Mouse (Mus musculus) CH12.LX (cell line): ENCODE data around the gene Hmcn1. TPM values are rescaled to one million over a fixed set of nuclear protein-coding genes. Genes with fewer than 3 reads are reported as not detected.

ENCODE experiments used
- DNase-seq: peaks from one replicate; pipeline ENCODE4 v3.0.0-alpha.2; 2013; ENCODE audit errors: extremely low read depth
- H3K27ac ChIP-seq: 2 replicates; pipeline ENCODE4 v1.5.1; 2012; ENCODE audit warnings: low read depth, mild to moderate bottlenecking, control low read depth, moderate library complexity; ENCODE audit not compliant: insufficient read depth
- H3K27me3 ChIP-seq: replicated peaks from 2 replicates; pipeline ENCODE3; 2012; ENCODE audit warnings: inconsistent platforms
- H3K36me3 ChIP-seq, 2 experiments: replicated peaks in 1 of 2; 2 replicates each; pipeline versions ENCODE3 to v1.6.1; 2012; ENCODE audit warnings: inconsistent platforms in 1 of 2, low read length in 1 of 2, mild to moderate bottlenecking in 1 of 2, mixed read lengths in 1 of 2, moderate library complexity in 1 of 2; ENCODE audit not compliant: control insufficient read depth in 1 of 2, insufficient read depth in 1 of 2
- H3K4me1 ChIP-seq, 2 experiments: 2 replicates each; pipeline ENCODE4 v1.6.1; 2012; ENCODE audit warnings: inconsistent platforms in 1 of 2, moderate library complexity in 1 of 2; ENCODE audit not compliant: insufficient read depth in 2 of 2, control insufficient read depth in 1 of 2
- H3K4me2 ChIP-seq: 2 replicates; pipeline ENCODE4 v1.6.1; 2012; ENCODE audit warnings: low read depth, mild to moderate bottlenecking, control low read depth; ENCODE audit not compliant: poor library complexity, insufficient read depth, severe bottlenecking
- H3K4me3 ChIP-seq, 3 experiments: fragments of 150-350 bp in 1 of 3; sonication (generic) in 1 of 3; replicated peaks in 1 of 3; 2 replicates each; pipeline versions ENCODE3 to v1.5.1; 2011 to 2012; ENCODE audit warnings: low read depth in 2 of 3, low read length in 2 of 3, mild to moderate bottlenecking in 2 of 3, moderate library complexity in 2 of 3, control low read depth in 1 of 3, improper control_type of control experiment in 1 of 3, inconsistent platforms in 1 of 3, mixed read lengths in 1 of 3; ENCODE audit not compliant: poor library complexity in 1 of 3
- H3K79me2 ChIP-seq: replicated peaks from 2 replicates; pipeline ENCODE4 v1.6.1; 2012; ENCODE audit warnings: mild to moderate bottlenecking, moderate library complexity; ENCODE audit not compliant: control insufficient read depth, poor library complexity, insufficient read depth, severe bottlenecking; ENCODE audit errors: extremely low read depth
- H3K9ac ChIP-seq: 2 replicates; pipeline ENCODE4 v1.6.1; 2012; ENCODE audit warnings: low read depth, mild to moderate bottlenecking, control low read depth, moderate library complexity; ENCODE audit not compliant: insufficient read depth
- H3K9me3 ChIP-seq: replicated peaks from 2 replicates; pipeline ENCODE3; 2012; ENCODE audit warnings: low read length, inconsistent platforms, mixed read lengths
- BHLHE40 ChIP-seq: IDR thresholded peaks from 2 replicates; pipeline ENCODE4 v1.6.1; 2011; ENCODE audit warnings: mild to moderate bottlenecking, low read depth, low read length, improper control_type of control experiment
- CHD1 ChIP-seq: IDR thresholded peaks from 2 replicates; pipeline ENCODE4 v1.6.1; 2012; ENCODE audit warnings: low read depth, low read length, improper control_type of control experiment, inconsistent platforms
- CTCF ChIP-seq, 2 experiments: IDR thresholded peaks in 1 of 2; conservative IDR thresholded peaks in 1 of 2; 2 replicates each; pipeline ENCODE4 v1.5.1; 2011 to 2012; ENCODE audit warnings: low read depth in 2 of 2, low read length in 2 of 2, improper control_type of control experiment in 1 of 2, inconsistent platforms in 1 of 2, mild to moderate bottlenecking in 1 of 2, moderate library complexity in 1 of 2
- E2F4 ChIP-seq: IDR thresholded peaks from 2 replicates; pipeline ENCODE4 v1.6.1; 2011; ENCODE audit warnings: low read depth, low read length, improper control_type of control experiment; ENCODE audit not compliant: insufficient replicate concordance
- ETS1 ChIP-seq: conservative IDR thresholded peaks from 2 replicates; pipeline ENCODE4 v1.6.1; 2012; ENCODE audit warnings: low read depth, mild to moderate bottlenecking, inconsistent platforms, low read length, improper control_type of control experiment, moderate library complexity
- GABPA ChIP-seq: IDR thresholded peaks from 2 replicates; pipeline ENCODE4 v1.6.1; 2012; ENCODE audit warnings: low read depth, low read length, improper control_type of control experiment, inconsistent platforms; ENCODE audit not compliant: insufficient replicate concordance
- IRF4 ChIP-seq: IDR thresholded peaks from 2 replicates; pipeline ENCODE4 v1.6.1; 2014; ENCODE audit warnings: low read depth, mild to moderate bottlenecking, inconsistent platforms, low read length, improper control_type of control experiment
- JUN ChIP-seq: IDR thresholded peaks from 2 replicates; pipeline ENCODE4 v1.6.1; 2011; ENCODE audit warnings: low read depth, mild to moderate bottlenecking, low read length, improper control_type of control experiment, moderate library complexity; ENCODE audit not compliant: insufficient read depth
- MAFK ChIP-seq: IDR thresholded peaks from 2 replicates; pipeline ENCODE4 v1.6.1; 2011; ENCODE audit warnings: low read length, improper control_type of control experiment; ENCODE audit not compliant: insufficient replicate concordance
- MAX ChIP-seq: IDR thresholded peaks from 2 replicates; pipeline ENCODE4 v1.6.1; 2011; ENCODE audit warnings: low read length, improper control_type of control experiment
- MAZ ChIP-seq: IDR thresholded peaks from 2 replicates; pipeline ENCODE4 v1.6.1; 2012; ENCODE audit warnings: low read depth, mild to moderate bottlenecking, inconsistent platforms, low read length, improper control_type of control experiment, moderate library complexity
- MXI1 ChIP-seq: IDR thresholded peaks from 2 replicates; pipeline ENCODE4 v1.6.1; 2011; ENCODE audit warnings: mild to moderate bottlenecking, low read depth, low read length, improper control_type of control experiment
- MYC ChIP-seq: IDR thresholded peaks from 2 replicates; pipeline ENCODE4 v1.6.1; 2011; ENCODE audit warnings: low read depth, mild to moderate bottlenecking, improper control_type of control experiment, low read length
- PAX5 ChIP-seq: IDR thresholded peaks from 2 replicates; pipeline ENCODE4 v1.6.1; 2012; ENCODE audit warnings: low read length, inconsistent platforms, mixed read lengths
- POLR2AphosphoS2 ChIP-seq: IDR thresholded peaks from 2 replicates; pipeline ENCODE4 v1.6.1; 2011; ENCODE audit warnings: low read depth, low read length, improper control_type of control experiment
- RCOR1 ChIP-seq: conservative IDR thresholded peaks from 2 replicates; pipeline ENCODE4 v1.6.1; 2012; ENCODE audit warnings: low read depth, mild to moderate bottlenecking, inconsistent platforms, low read length, improper control_type of control experiment
- SIN3A ChIP-seq: IDR thresholded peaks from 2 replicates; pipeline ENCODE4 v1.6.1; 2012; ENCODE audit warnings: low read length, improper control_type of control experiment, inconsistent platforms
- UBTF ChIP-seq: IDR thresholded peaks from 2 replicates; pipeline ENCODE4 v1.6.1; 2012; ENCODE audit warnings: low read depth, mild to moderate bottlenecking, inconsistent platforms, low read length, improper control_type of control experiment, moderate library complexity
- USF2 ChIP-seq: conservative IDR thresholded peaks from 2 replicates; pipeline ENCODE4 v1.6.1; 2011; ENCODE audit warnings: low read depth, low read length, improper control_type of control experiment
- ZC3H11A ChIP-seq: IDR thresholded peaks from 2 replicates; pipeline ENCODE4 v1.6.1; 2012; ENCODE audit warnings: low read depth, mild to moderate bottlenecking, inconsistent platforms, low read length, improper control_type of control experiment
- ZKSCAN1 ChIP-seq: IDR thresholded peaks from 2 replicates; pipeline ENCODE4 v1.6.1; 2012; ENCODE audit warnings: low read depth, inconsistent platforms, low read length, improper control_type of control experiment, borderline replicate concordance
- ZNF384 ChIP-seq: IDR thresholded peaks from 2 replicates; pipeline ENCODE4 v1.6.1; 2012; ENCODE audit warnings: low read depth, low read length, improper control_type of control experiment, inconsistent platforms
- dilution Hi-C: fragments of 300-500 bp; cut with MboI; formaldehyde crosslinking; loops from 2 replicates; pipeline ENCODE4 v1.14.3; 2020; ENCODE audit warnings: low sequenced_read_pairs; ENCODE audit not compliant: extremely low pct_unique_long_range_greater_than_20kb, extremely low pct_ligation_motif_present
- in situ Hi-C: fragments of 300-500 bp; cut with MboI; formaldehyde crosslinking; loops from 3 replicates; pipeline ENCODE4 v1.14.3; 2019; ENCODE audit warnings: low sequenced_read_pairs, low pct_ligation_motif_present, low pct_unique_long_range_greater_than_20kb, mixed read lengths
- polyA plus RNA-seq: library from polyadenylated mRNA; unstranded; fragments of >175 nt; gene quantifications from 2 replicates; pipeline ENCODE4 v1.2.1, GENCODE M21; 2012; ENCODE audit warnings: low read depth; ENCODE audit not compliant: insufficient read length
- total RNA-seq, 2 experiments: library from RNA; depleted of rRNA; stranded (reverse); fragments of 300-350 nt in 1 of 2; fragments of >200 nt in 1 of 2; gene quantifications; 2 replicates each; pipeline ENCODE4 v1.2.3; 2012 to 2014

The Hmcn1 gene
- total and polyA plus RNA-seq, 3 experiments = under 0.01 to 0.04 (median 0.01) TPM

DNA sequence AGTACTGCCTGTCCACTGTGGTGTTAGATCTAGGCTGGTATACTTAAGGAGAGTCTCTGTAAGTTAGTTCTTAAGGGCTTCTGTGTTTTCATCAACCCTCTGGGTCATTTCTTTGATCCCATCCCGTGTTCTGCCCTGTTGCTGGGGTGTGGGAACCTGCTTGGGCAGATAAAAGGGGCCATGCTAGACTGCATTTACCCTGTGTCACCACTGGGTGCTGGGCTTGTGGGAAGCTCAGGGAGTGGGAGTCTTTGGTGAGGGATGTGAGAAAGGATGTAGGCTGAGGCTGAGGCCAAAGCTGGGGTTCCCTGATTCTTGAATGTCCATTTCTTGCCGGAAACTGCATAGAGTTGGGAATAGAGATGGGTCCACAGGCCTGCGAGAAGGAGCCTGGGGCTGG lies 436.6 kb downstream of the Hmcn1 start:
- H3K9ac ChIP-seq = no peak overlapping the region
- H3K4me1 ChIP-seq = no peaks in the 10 kb centered on the region
- H3K27ac ChIP-seq = no peak overlapping the region
- in situ Hi-C loops = no loop called here
- peak; percentile 17 for DNase-seq
- H3K36me3 ChIP-seq = no peaks in the 10 kb centered on the region
- TF ChIP-seq CTCF (conservative IDR thresholded peaks at IDR 0.05 in 1 of 2, IDR thresholded peaks at IDR 0.05 in 1 of 2; ENCODE audit: low read depth in 2 of 2, low read length in 2 of 2) (peak in 1 of 2 experiments; percentile 24; a peak in 3 of 4 replicates), E2F4 (no peak)
- no peaks in the 10 kb centered on the region for H3K79me2 ChIP-seq
- dilution Hi-C loops = no loop called here
- no peaks in the 10 kb centered on the region for H3K9me3 ChIP-seq
- H3K27me3 ChIP-seq = no peaks in the 10 kb centered on the region
- H3K4me3 ChIP-seq = no peak overlapping the region
- no peak overlapping the region for H3K4me2 ChIP-seq

DNA sequence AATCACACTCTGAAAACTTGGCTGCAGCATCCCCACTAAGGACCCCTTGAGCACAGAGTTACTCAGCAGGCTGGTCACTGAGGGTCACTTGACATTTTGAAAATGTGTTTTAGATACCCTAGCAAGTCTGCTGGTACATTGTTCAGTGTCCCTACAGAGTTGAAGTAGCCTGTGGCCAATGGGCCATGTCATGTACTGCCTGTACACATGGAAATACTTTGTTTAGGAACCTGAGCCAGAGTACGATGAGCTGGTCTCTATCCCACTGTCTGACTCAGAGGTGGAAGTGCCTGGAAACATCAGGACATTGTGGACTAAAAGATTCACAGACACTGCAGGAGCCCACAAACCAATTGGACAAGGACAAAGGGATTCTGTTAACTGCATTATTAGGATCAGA lies 441.8 kb downstream of the Hmcn1 start:
- no peak for DNase-seq
- H3K36me3 ChIP-seq = no peaks in the 10 kb centered on the region
- no peak overlapping the region for H3K9ac ChIP-seq
- no peaks in the 10 kb centered on the region for H3K9me3 ChIP-seq
- no peaks in the 10 kb centered on the region for H3K4me1 ChIP-seq
- in situ Hi-C loops (no loop called here), dilution Hi-C loops (no loop called here)
- H3K4me2 ChIP-seq = no peak overlapping the region
- H3K4me3 ChIP-seq = no peak overlapping the region
- no peaks in the 10 kb centered on the region for H3K27me3 ChIP-seq
- H3K27ac ChIP-seq = no peak overlapping the region
- H3K79me2 ChIP-seq = no peaks in the 10 kb centered on the region
- no peak for TF ChIP-seq MAX
- no peak for TF ChIP-seq JUN
- no peak for TF ChIP-seq ZC3H11A
- TF ChIP-seq BHLHE40 = no peak
- TF ChIP-seq USF2 = no peak
- no peak for TF ChIP-seq CHD1
- TF ChIP-seq UBTF = no peak
- no peak for TF ChIP-seq GABPA
- no peak for TF ChIP-seq PAX5
- no peak for TF ChIP-seq IRF4
- no peak for TF ChIP-seq MAFK
- TF ChIP-seq MYC = no peak
- TF ChIP-seq MAZ = no peak
- TF ChIP-seq RCOR1 = no peak
- no peak for TF ChIP-seq SIN3A
- TF ChIP-seq MXI1 = no peak
- no peak for TF ChIP-seq ETS1
- TF ChIP-seq ZKSCAN1 = no peak
- TF ChIP-seq ZNF384 = no peak
- TF ChIP-seq POLR2AphosphoS2 = no peak
